Mouse (Mus musculus): ENCODE measurements around the gene Slc9a3. TPM values are rescaled to one million over a fixed set of nuclear protein-coding genes. Genes with fewer than 3 reads are reported as not detected.

Slc9a3 gene
- polyA plus RNA-seq, 1 experiment from 2014 or later = 10.3 TPM

- H3K9me3 ChIP-seq (replicated peaks; ENCODE audit: low read length) = no peaks in the 10 kb centered on the region
- no peaks in the 10 kb centered on the region for H3K4me1 ChIP-seq (replicated peaks; ENCODE audit: insufficient read depth, low read length)
- no peak overlapping the region for H3K4me2 ChIP-seq (ENCODE audit: low read length)
- TF ChIP-seq CTCF (IDR thresholded peaks at IDR 0.05; ENCODE audit: low read depth) = no peak
- H3K4me3 ChIP-seq (replicated peaks; ENCODE audit: low read depth, low read length) = no peak overlapping the region
- H3K9ac ChIP-seq (ENCODE audit: low read depth, low read length) = no peak overlapping the region
- H3K36me3 ChIP-seq (ENCODE audit: insufficient read depth, low read length) = peaks cover 29% of the 10 kb centered on the region
- 72% methylated on average over 3 of the region's 3 CpGs for WGBS
- H3K27ac ChIP-seq = no peak overlapping the region
- H3K27me3 ChIP-seq (ENCODE audit: insufficient read depth, low read length) = no peaks in the 10 kb centered on the region
- no peak for DNase-seq (ENCODE audit: low spot score)
- no peak for ATAC-seq (replicated peaks; ENCODE audit: low FRiP score, low read depth)
Observed at GRCm38 (mm10) chr13:74196451-74196850, 75.2 kb downstream of the Slc9a3 start.

GRCm38 (mm10) chr13:74208317-74208985 lies 87.2 kb downstream of the Slc9a3 start, which contains the start of gene Exoc3:
TSS of gene Exoc3 (minus strand) at chr13:74208732.
- Histone ChIP-seq H3K4me1 (replicated peaks; ENCODE audit: insufficient read depth, low read length) (peaks cover 15% of the 10 kb centered on the region; the same call in 1 of the 2 replicates), H3K9me3 (replicated peaks; ENCODE audit: low read length) (no peaks in the 10 kb centered on the region), H3K9ac (ENCODE audit: low read depth, low read length) (peak within 1 kb of the TSS; percentile 75), H3K27ac (peak within 1 kb of the TSS; percentile 93), H3K27me3 (ENCODE audit: insufficient read depth, low read length) (no peaks in the 10 kb centered on the region), H3K36me3 (ENCODE audit: insufficient read depth, low read length) (0 out of 2 replicates have a peak, but pooled peaks cover 8% of the 10 kb centered on the region), H3K4me3 (replicated peaks; ENCODE audit: low read depth, low read length) (peak within 1 kb of the TSS; percentile 68), H3K4me2 (ENCODE audit: low read length) (peak within 1 kb of the TSS; percentile 87)
- ATAC-seq (replicated peaks; ENCODE audit: low FRiP score, low read depth) = peak; percentile 97
- under 1% methylated on average over 39 of the region's 39 CpGs for WGBS
- DNase-seq (ENCODE audit: low spot score) = peak; percentile 94
- TF ChIP-seq CTCF (IDR thresholded peaks at IDR 0.05; ENCODE audit: low read depth) = no peak

GRCm38 (mm10) chr13:74208986-74209345 lies 87.7 kb downstream of the Slc9a3 start:
- peak overlapping the region; percentile 75 for H3K9ac ChIP-seq (ENCODE audit: low read depth, low read length)
- H3K4me2 ChIP-seq (ENCODE audit: low read length) = peak overlapping the region; percentile 87
- WGBS = 19% methylated on average over 12 of the region's 12 CpGs
- H3K27ac ChIP-seq = peak overlapping the region; percentile 93
- DNase-seq (ENCODE audit: low spot score) (no peak), ATAC-seq (replicated peaks; ENCODE audit: low FRiP score, low read depth) (no peak; the same call in 1 of the 2 replicates)
- no peak for TF ChIP-seq CTCF (IDR thresholded peaks at IDR 0.05; ENCODE audit: low read depth)
- H3K4me3 ChIP-seq (replicated peaks; ENCODE audit: low read depth, low read length) = peak overlapping the region; percentile 68
- peaks cover 15% of the 10 kb centered on the region; the same call in 1 of the 2 replicates for H3K4me1 ChIP-seq (replicated peaks; ENCODE audit: insufficient read depth, low read length)
- 0 out of 2 replicates have a peak, but pooled peaks cover 6% of the 10 kb centered on the region for H3K36me3 ChIP-seq (ENCODE audit: insufficient read depth, low read length)
- no peaks in the 10 kb centered on the region for H3K27me3 ChIP-seq (ENCODE audit: insufficient read depth, low read length)
- H3K9me3 ChIP-seq (replicated peaks; ENCODE audit: low read length) = no peaks in the 10 kb centered on the region

GRCm38 (mm10) chr13:74218441-74218840 lies 97.2 kb downstream of the Slc9a3 start:
- H3K9ac ChIP-seq (ENCODE audit: low read depth, low read length) = no peak overlapping the region
- WGBS = 80% methylated on average over 3 of the region's 3 CpGs
- no peak overlapping the region for H3K4me2 ChIP-seq (ENCODE audit: low read length)
- no peak overlapping the region for H3K27ac ChIP-seq
- no peak for TF ChIP-seq CTCF (IDR thresholded peaks at IDR 0.05; ENCODE audit: low read depth)
- ATAC-seq (replicated peaks; ENCODE audit: low FRiP score, low read depth) = no peak
- no peaks in the 10 kb centered on the region for H3K4me1 ChIP-seq (replicated peaks; ENCODE audit: insufficient read depth, low read length)
- H3K9me3 ChIP-seq (replicated peaks; ENCODE audit: low read length) = no peaks in the 10 kb centered on the region
- H3K4me3 ChIP-seq (replicated peaks; ENCODE audit: low read depth, low read length) = no peak overlapping the region
- no peaks in the 10 kb centered on the region for H3K36me3 ChIP-seq (ENCODE audit: insufficient read depth, low read length)
- DNase-seq (ENCODE audit: low spot score) = no peak
- no peaks in the 10 kb centered on the region for H3K27me3 ChIP-seq (ENCODE audit: insufficient read depth, low read length)

Other genes with a start within 250 kb of the Slc9a3 start
- 19.1 and 21.9 TPM in 2 replicates for gene Trip13, start 183.7 kb upstream of the Slc9a3 start, polyA plus RNA-seq (2015; fragmentation: Nextera tagmentation; extraction: Ambion mirVana)
- gene Brd9, start 183.6 kb upstream of the Slc9a3 start, polyA plus RNA-seq (2015; fragmentation: Nextera tagmentation; extraction: Ambion mirVana) = 35.5 and 39.0 TPM in 2 replicates
- not detected in 2 replicates for gene Zdhhc11, start 157.6 kb upstream of the Slc9a3 start, polyA plus RNA-seq (2015; fragmentation: Nextera tagmentation; extraction: Ambion mirVana)
- gene Tppp, start 112.0 kb upstream of the Slc9a3 start, polyA plus RNA-seq (2015; fragmentation: Nextera tagmentation; extraction: Ambion mirVana) = 0.42 and 0.56 TPM in 2 replicates
- 8.7 and 9.7 TPM in 2 replicates for gene Cep72, start 59.2 kb upstream of the Slc9a3 start, polyA plus RNA-seq (2015; fragmentation: Nextera tagmentation; extraction: Ambion mirVana)
- 59.2 and 61.2 TPM in 2 replicates for gene Exoc3, start 87.3 kb downstream of the Slc9a3 start, polyA plus RNA-seq (2015; fragmentation: Nextera tagmentation; extraction: Ambion mirVana)
- 0.45 and 0.46 TPM in 2 replicates for gene Ahrr, start 170.9 kb downstream of the Slc9a3 start, polyA plus RNA-seq (2015; fragmentation: Nextera tagmentation; extraction: Ambion mirVana)
- gene Pdcd6, start 196.1 kb downstream of the Slc9a3 start, polyA plus RNA-seq (2015; fragmentation: Nextera tagmentation; extraction: Ambion mirVana) = 183 and 186 TPM in 2 replicates
- gene Sdha, start 228.8 kb downstream of the Slc9a3 start, polyA plus RNA-seq (2015; fragmentation: Nextera tagmentation; extraction: Ambion mirVana) = 305 and 346 TPM in 2 replicates
- 42.7 and 44.1 TPM in 2 replicates for gene Ccdc127, start 228.9 kb downstream of the Slc9a3 start, polyA plus RNA-seq (2015; fragmentation: Nextera tagmentation; extraction: Ambion mirVana)
- not detected in 2 replicates for gene Lrrc14b, start 242.5 kb downstream of the Slc9a3 start, polyA plus RNA-seq (2015; fragmentation: Nextera tagmentation; extraction: Ambion mirVana)

Data from kidney, postnatal 0 days (tissue).